Mouse (Mus musculus) thymus, postnatal 4 days (tissue): Measurements from ENCODE around the gene Smg1.

ENCODE experiments used
- DNase-seq: peaks from one replicate; pipeline ENCODE4 v3.0.0; 2021

Gene Smg1

GRCm38 (mm10) chr7:118135128-118135527 is 108.3 kb downstream of the Smg1 start:
- no peak for DNase-seq

GRCm38 (mm10) chr7:118129430-118130041 is 113.9 kb downstream of the Smg1 start, which contains the start of gene Arl6ip1:
TSS of gene Arl6ip1 (minus strand) at chr7:118129662.
- peak; percentile 95 for DNase-seq

GRCm38 (mm10) chr7:118128925-118129429 is 114.5 kb downstream of the Smg1 start:
- no peak for DNase-seq

- DNase-seq = no peak
Observed at GRCm38 (mm10) chr7:118126219-118126875, 117.1 kb downstream of the Smg1 start.

GRCm38 (mm10) chr7:118125736-118126135 is 117.7 kb downstream of the Smg1 start:
- DNase-seq = no peak

- no peak for DNase-seq
Observed at GRCm38 (mm10) chr7:118123512-118124411, 119.7 kb downstream of the Smg1 start.

- no peak for DNase-seq
Observed at GRCm38 (mm10) chr7:118122235-118122634, 121.2 kb downstream of the Smg1 start.

GRCm38 (mm10) chr7:118120654-118121053 is 122.8 kb downstream of the Smg1 start:
- DNase-seq = no peak

GRCm38 (mm10) chr7:118119946-118120345 is 123.5 kb downstream of the Smg1 start:
- DNase-seq = peak; percentile 52

GRCm38 (mm10) chr7:118119142-118119541 is 124.3 kb downstream of the Smg1 start:
- peak; percentile 43 for DNase-seq

- no peak for DNase-seq
Observed at GRCm38 (mm10) chr7:118118426-118118825, 125.0 kb downstream of the Smg1 start.

GRCm38 (mm10) chr7:118117539-118118210 is 125.8 kb downstream of the Smg1 start:
- no peak for DNase-seq

GRCm38 (mm10) chr7:118116787-118117538 is 126.5 kb downstream of the Smg1 start:
- DNase-seq = no peak

GRCm38 (mm10) chr7:118115877-118116568 is 127.4 kb downstream of the Smg1 start, which contains the start of gene Rps15a:
TSS of gene Rps15a (minus strand) at chr7:118116188.
- DNase-seq = peak; percentile 97

- no peak for DNase-seq
Observed at GRCm38 (mm10) chr7:118115533-118115876, 128.0 kb downstream of the Smg1 start.

- no peak for DNase-seq
Observed at GRCm38 (mm10) chr7:118113541-118114297, 129.8 kb downstream of the Smg1 start.

GRCm38 (mm10) chr7:118111128-118111527 is 132.3 kb downstream of the Smg1 start:
- no peak for DNase-seq

GRCm38 (mm10) chr7:118107671-118108070 is 135.8 kb downstream of the Smg1 start:
- no peak for DNase-seq

GRCm38 (mm10) chr7:118104458-118105052 is 138.9 kb downstream of the Smg1 start:
- DNase-seq = no peak
